Mouse (Mus musculus) midbrain, embryonic 11.5 days (tissue): ENCODE measurements at regions not wholly inside any gene's neighbourhood (a gene's known extent, or its start where the extent isn't known, plus 50 kb on each side); places are given as distances from the start of the nearest gene placed in this dataset.

Experiments used
- ATAC-seq: fragments of 200-750 bp; cut with Nextera tagmentation; 2 replicates; pipeline ENCODE4 v1.8.0; 2017; ENCODE audit warnings: moderate TSS enrichment, moderate library complexity; ENCODE audit not compliant: low FRiP score
- DNase-seq: peaks from one replicate; pipeline ENCODE4 v3.0.0; 2015; ENCODE audit warnings: low spot score; ENCODE audit errors: missing footprints
- H3K27ac ChIP-seq: fragments of 300-500 bp; sonication (generic); 2 replicates; pipeline ENCODE4 v1.5.1; 2014; ENCODE audit warnings: low read depth, low read length
- H3K27me3 ChIP-seq: fragments of 300-500 bp; sonication (generic); 2 replicates; pipeline ENCODE4 v1.6.1; 2014; ENCODE audit warnings: mild to moderate bottlenecking, low read length, moderate library complexity, mixed read lengths; ENCODE audit not compliant: control insufficient read depth, insufficient read depth
- H3K36me3 ChIP-seq: fragments of 300-500 bp; sonication (generic); 2 replicates; pipeline ENCODE4 v1.6.1; 2014; ENCODE audit warnings: mild to moderate bottlenecking, low read length, moderate library complexity, mixed read lengths; ENCODE audit not compliant: control insufficient read depth, insufficient read depth
- H3K4me1 ChIP-seq: fragments of 300-500 bp; sonication (generic); 2 replicates; pipeline ENCODE4 v1.6.1; 2014; ENCODE audit warnings: low read length; ENCODE audit not compliant: control insufficient read depth, insufficient read depth
- H3K4me2 ChIP-seq: fragments of 300-500 bp; sonication (generic); 2 replicates; pipeline ENCODE4 v1.6.1; 2014; ENCODE audit warnings: mild to moderate bottlenecking, moderate library complexity
- H3K4me3 ChIP-seq: fragments of 300-500 bp; sonication (generic); 2 replicates; pipeline ENCODE4 v1.5.1; 2014; ENCODE audit warnings: low read depth, low read length
- H3K9ac ChIP-seq: fragments of 300-500 bp; sonication (generic); 2 replicates; pipeline ENCODE4 v1.6.1; 2014; ENCODE audit warnings: low read length
- H3K9me3 ChIP-seq: fragments of 300-500 bp; sonication (generic); 2 replicates; pipeline ENCODE4 v1.6.1; 2016; ENCODE audit warnings: low read length; ENCODE audit not compliant: control insufficient read depth
- WGBS: fragments of 180-500 bp; shearing (Covaris S2); extraction: QIAGEN DNeasy Blood & Tissue Kit; methylation state at CpG from one replicate; pipeline ENCODE4 v1.1.7; 2014; 5-methylcytosine and 5-hydroxymethylcytosine counted together

GRCm38 (mm10) chr1:119255386-119256096, 166.5 kb downstream of the Inhbb start:
- 65% methylated on average over 20 of the region's 20 CpGs for WGBS
- no peaks in the 10 kb centered on the region for H3K9me3 ChIP-seq
- H3K9ac ChIP-seq, result no peak overlapping the region
- no peaks in the 10 kb centered on the region for H3K27me3 ChIP-seq
- ATAC-seq (peak; percentile 83), DNase-seq (peak; percentile 88)
- no peak overlapping the region for H3K4me3 ChIP-seq
- H3K27ac ChIP-seq, result no peak overlapping the region
- no peaks in the 10 kb centered on the region for H3K36me3 ChIP-seq
- H3K4me1 ChIP-seq, result peaks cover 6% of the 10 kb centered on the region
- no peak overlapping the region for H3K4me2 ChIP-seq

- no peak overlapping the region for H3K27ac ChIP-seq
- no peaks in the 10 kb centered on the region for H3K27me3 ChIP-seq
- ATAC-seq (no peak), DNase-seq (no peak)
- H3K9ac ChIP-seq, result no peak overlapping the region
- 78% methylated on average over 5 of the region's 5 CpGs for WGBS
- no peaks in the 10 kb centered on the region for H3K36me3 ChIP-seq
- H3K4me3 ChIP-seq, result no peak overlapping the region
- peaks cover 6% of the 10 kb centered on the region for H3K4me1 ChIP-seq
- no peaks in the 10 kb centered on the region for H3K9me3 ChIP-seq
- no peak overlapping the region for H3K4me2 ChIP-seq
Measured at GRCm38 (mm10) chr1:119254928-119255327, 167.1 kb downstream of the Inhbb start.

- ATAC-seq, result no peak
- no peak for DNase-seq
- H3K9ac ChIP-seq, result no peak overlapping the region
- H3K4me1 ChIP-seq, result peaks cover 6% of the 10 kb centered on the region
- no peaks in the 10 kb centered on the region for H3K27me3 ChIP-seq
- 78% methylated on average over 7 of the region's 7 CpGs for WGBS
- H3K27ac ChIP-seq, result no peak overlapping the region
- no peaks in the 10 kb centered on the region for H3K9me3 ChIP-seq
- H3K4me2 ChIP-seq, result no peak overlapping the region
- no peak overlapping the region for H3K4me3 ChIP-seq
- no peaks in the 10 kb centered on the region for H3K36me3 ChIP-seq
Measured at GRCm38 (mm10) chr1:119253371-119253851, 168.6 kb downstream of the Inhbb start.

GRCm38 (mm10) chr1:119252403-119252802, 169.6 kb downstream of the Inhbb start:
- H3K36me3 ChIP-seq, result no peaks in the 10 kb centered on the region
- H3K9ac ChIP-seq, result no peak overlapping the region
- H3K27ac ChIP-seq, result no peak overlapping the region
- no peaks in the 10 kb centered on the region for H3K9me3 ChIP-seq
- 92% methylated on average over 6 of the region's 6 CpGs for WGBS
- no peak overlapping the region for H3K4me3 ChIP-seq
- H3K27me3 ChIP-seq, result no peaks in the 10 kb centered on the region
- no peak for DNase-seq
- no peak overlapping the region for H3K4me2 ChIP-seq
- no peak for ATAC-seq
- H3K4me1 ChIP-seq, result peaks cover 6% of the 10 kb centered on the region

GRCm38 (mm10) chr1:119251741-119252140, 170.3 kb downstream of the Inhbb start:
- H3K36me3 ChIP-seq, result no peaks in the 10 kb centered on the region
- no peaks in the 10 kb centered on the region for H3K9me3 ChIP-seq
- no peak overlapping the region for H3K4me2 ChIP-seq
- H3K27me3 ChIP-seq, result no peaks in the 10 kb centered on the region
- H3K4me1 ChIP-seq, result peaks cover 6% of the 10 kb centered on the region
- DNase-seq, result peak; percentile 4
- ATAC-seq, result no peak
- WGBS, result 93% methylated on average over 5 of the region's 5 CpGs
- H3K9ac ChIP-seq, result no peak overlapping the region
- H3K27ac ChIP-seq, result no peak overlapping the region
- no peak overlapping the region for H3K4me3 ChIP-seq

GRCm38 (mm10) chr1:119248776-119249495, 173.1 kb downstream of the Inhbb start:
- H3K4me3 ChIP-seq, result no peak overlapping the region
- H3K36me3 ChIP-seq, result no peaks in the 10 kb centered on the region
- no peaks in the 10 kb centered on the region for H3K27me3 ChIP-seq
- DNase-seq (no peak), ATAC-seq (no peak)
- H3K9me3 ChIP-seq, result no peaks in the 10 kb centered on the region
- no peak overlapping the region for H3K4me2 ChIP-seq
- whole genome bisulfite sequencing, result 90% methylated on average over 5 of the region's 5 CpGs
- H3K4me1 ChIP-seq, result no peaks in the 10 kb centered on the region
- no peak overlapping the region for H3K27ac ChIP-seq
- no peak overlapping the region for H3K9ac ChIP-seq

GRCm38 (mm10) chr1:119247117-119247516, 174.9 kb downstream of the Inhbb start:
- no peaks in the 10 kb centered on the region for H3K36me3 ChIP-seq
- ATAC-seq (no peak), DNase-seq (no peak)
- no peaks in the 10 kb centered on the region for H3K9me3 ChIP-seq
- H3K4me3 ChIP-seq, result no peak overlapping the region
- no peaks in the 10 kb centered on the region for H3K4me1 ChIP-seq
- no peak overlapping the region for H3K4me2 ChIP-seq
- 80% methylated on average over 3 of the region's 3 CpGs for WGBS
- no peaks in the 10 kb centered on the region for H3K27me3 ChIP-seq
- no peak overlapping the region for H3K9ac ChIP-seq
- no peak overlapping the region for H3K27ac ChIP-seq

GRCm38 (mm10) chr1:119238463-119238862, 183.6 kb downstream of the Inhbb start:
- Histone ChIP-seq H3K27ac (no peak overlapping the region), H3K4me1 (peaks cover 3% of the 10 kb centered on the region; the same call in 1 of the 2 replicates), H3K4me2 (no peak overlapping the region), H3K36me3 (no peaks in the 10 kb centered on the region), H3K9me3 (no peaks in the 10 kb centered on the region), H3K9ac (no peak overlapping the region), H3K4me3 (no peak overlapping the region), H3K27me3 (no peaks in the 10 kb centered on the region)
- ATAC-seq, result 0 out of 2 replicates have a peak, but pooled peaks have one; percentile 16
- no peak for DNase-seq
- 23% methylated on average over 10 of the region's 10 CpGs for WGBS

GRCm38 (mm10) chr1:119236787-119237186, 183.4 kb upstream of the Gli2 start:
- Histone ChIP-seq H3K27ac (no peak overlapping the region), H3K4me3 (no peak overlapping the region), H3K27me3 (no peaks in the 10 kb centered on the region), H3K4me2 (no peak overlapping the region), H3K9ac (no peak overlapping the region), H3K9me3 (no peaks in the 10 kb centered on the region; the same call in 1 of the 2 replicates), H3K4me1 (peaks cover 3% of the 10 kb centered on the region; the same call in 1 of the 2 replicates), H3K36me3 (no peaks in the 10 kb centered on the region)
- 76% methylated on average over 3 of the region's 3 CpGs for WGBS
- ATAC-seq (no peak), DNase-seq (no peak)
